Mouse (Mus musculus) liver, postnatal 0 days (tissue): ENCODE measurements around the gene Sgta. TPM values are rescaled to one million over a fixed set of nuclear protein-coding genes. Genes with fewer than 3 reads are reported as not detected.

Experiments used
- ATAC-seq: fragments of 200-750 bp; cut with Nextera tagmentation; 2 replicates; pipeline ENCODE4 v1.8.0; 2017; ENCODE audit warnings: mild to moderate bottlenecking, moderate library complexity
- DNase-seq: peaks from one replicate; pipeline ENCODE4 v3.0.0-alpha.2; 2016
- H3K27ac ChIP-seq: fragments of 300-500 bp; sonication (generic); 2 replicates; pipeline ENCODE4 v1.5.1; 2014; ENCODE audit warnings: antibody characterized with exemption, moderate library complexity, mild to moderate bottlenecking, low read depth
- H3K27me3 ChIP-seq: fragments of 300-500 bp; sonication (generic); 2 replicates; pipeline ENCODE4 v1.6.1; 2014; ENCODE audit warnings: low read length, control low read depth, mixed read lengths; ENCODE audit not compliant: insufficient read depth
- H3K36me3 ChIP-seq: fragments of 300-500 bp; sonication (generic); replicated peaks from 2 replicates; pipeline ENCODE4 v1.6.1; 2014; ENCODE audit warnings: mild to moderate bottlenecking, control low read depth, low read length, moderate library complexity, mixed read lengths; ENCODE audit not compliant: insufficient read depth
- H3K4me1 ChIP-seq: fragments of 300-500 bp; sonication (generic); 2 replicates; pipeline ENCODE4 v1.6.1; 2014; ENCODE audit warnings: antibody characterized with exemption, mild to moderate bottlenecking, control low read depth; ENCODE audit not compliant: insufficient read depth
- H3K4me2 ChIP-seq: fragments of 300-500 bp; sonication (generic); 2 replicates; pipeline ENCODE4 v1.6.1; 2014; ENCODE audit warnings: low read depth, mild to moderate bottlenecking, low read length, moderate library complexity, mixed read lengths
- H3K4me3 ChIP-seq: fragments of 300-500 bp; sonication (generic); 2 replicates; pipeline ENCODE4 v1.5.1; 2014; ENCODE audit warnings: low read depth, low read length
- H3K9ac ChIP-seq: fragments of 300-500 bp; sonication (generic); replicated peaks from 2 replicates; pipeline ENCODE4 v1.6.1; 2014; ENCODE audit warnings: mild to moderate bottlenecking, moderate library complexity
- H3K9me3 ChIP-seq: fragments of 300-500 bp; sonication (generic); 2 replicates; pipeline ENCODE4 v1.6.1; 2016; ENCODE audit warnings: mild to moderate bottlenecking, control low read depth, low read length, mixed read lengths
- CTCF ChIP-seq: sonication (generic); IDR thresholded peaks from 2 replicates; pipeline ENCODE4 v1.5.1; 2016; ENCODE audit warnings: antibody characterized with exemption, low read depth
- EP300 ChIP-seq: IDR thresholded peaks from 2 replicates; pipeline ENCODE4 v1.6.1; 2016; ENCODE audit warnings: antibody characterized with exemption, low read depth, mild to moderate bottlenecking
- WGBS: fragments of 180-500 bp; shearing (Covaris S2); extraction: QIAGEN DNeasy Blood & Tissue Kit; methylation state at CpG from one replicate; pipeline ENCODE4 v1.1.7; 2014; ENCODE audit not compliant: insufficient replicate concordance; 5-methylcytosine and 5-hydroxymethylcytosine counted together
- polyA plus RNA-seq: library from polyadenylated mRNA; unstranded; fragments of >200 nt; fragmentation: Nextera tagmentation; extraction: Ambion mirVana; gene quantifications from 2 replicates; pipeline ENCODE4 v1.2.1, GENCODE M21; 2015

Gene Sgta
- polyA plus RNA-seq, 1 experiment from 2014 or later = 50.2 TPM

DNA sequence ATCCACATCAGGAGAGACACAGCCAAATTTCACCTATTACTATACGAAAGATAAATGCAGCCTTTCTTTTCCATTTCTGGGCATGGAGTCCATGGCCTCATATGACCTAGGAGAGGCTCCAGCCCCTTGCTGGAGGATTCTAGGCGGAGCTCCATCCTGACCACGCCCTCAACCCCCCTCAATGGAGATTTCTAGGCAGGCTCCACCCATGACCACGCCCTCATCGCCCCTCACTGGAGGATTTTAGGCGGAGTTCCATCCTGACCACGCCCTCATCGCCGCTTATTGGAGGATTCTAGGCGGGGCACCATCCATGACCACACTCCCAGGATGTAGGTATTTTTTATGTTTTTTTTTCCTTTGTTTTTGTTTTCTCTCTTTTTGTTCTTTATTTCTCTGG is 41.7 kb downstream of the Sgta start:
- ATAC-seq = no peak
- H3K4me1 ChIP-seq = 0 out of 2 replicates have a peak, but pooled peaks cover 6% of the 10 kb centered on the region
- WGBS = 32% methylated on average over 10 of the region's 10 CpGs
- no peak overlapping the region for H3K4me2 ChIP-seq
- peak; percentile 69 for DNase-seq
- no peak overlapping the region for H3K27ac ChIP-seq
- peaks cover 12% of the 10 kb centered on the region; the same call in 1 of the 2 replicates for H3K27me3 ChIP-seq
- H3K9ac ChIP-seq = no peak overlapping the region
- H3K4me3 ChIP-seq = no peak overlapping the region
- H3K36me3 ChIP-seq = no peaks in the 10 kb centered on the region
- no peak for TF ChIP-seq EP300
- TF ChIP-seq CTCF = no peak
- no peaks in the 10 kb centered on the region for H3K9me3 ChIP-seq

DNA sequence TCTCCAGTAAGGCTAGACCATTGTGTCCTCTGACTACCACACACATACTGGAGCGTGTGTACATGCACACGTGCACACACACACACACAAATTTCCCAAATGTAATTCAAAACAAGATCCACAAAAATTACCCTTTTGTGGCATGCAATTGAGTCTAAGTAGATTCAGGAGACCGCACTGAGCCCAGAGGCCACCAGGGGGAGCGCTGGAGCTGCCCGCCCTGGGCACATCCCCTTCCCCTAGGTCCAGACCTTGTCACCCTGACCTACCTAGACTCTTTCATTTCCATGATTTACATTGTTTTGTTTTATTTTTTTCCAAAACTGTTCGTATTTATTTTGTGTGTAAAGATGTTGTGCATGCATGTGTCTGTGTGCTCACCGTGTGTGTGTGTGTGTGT is 43.3 kb downstream of the Sgta start:
- 3% methylated on average over 7 of the region's 7 CpGs for WGBS
- no peak overlapping the region for H3K4me3 ChIP-seq
- no peak overlapping the region for H3K4me2 ChIP-seq
- H3K27ac ChIP-seq = no peak overlapping the region
- no peaks in the 10 kb centered on the region for H3K27me3 ChIP-seq
- TF ChIP-seq CTCF (peak; percentile 87), EP300 (no peak)
- ATAC-seq (no peak), DNase-seq (peak; percentile 76)
- H3K9ac ChIP-seq = no peak overlapping the region
- 0 out of 2 replicates have a peak, but pooled peaks cover 6% of the 10 kb centered on the region for H3K4me1 ChIP-seq
- H3K36me3 ChIP-seq = no peaks in the 10 kb centered on the region
- H3K9me3 ChIP-seq = no peaks in the 10 kb centered on the region

DNA sequence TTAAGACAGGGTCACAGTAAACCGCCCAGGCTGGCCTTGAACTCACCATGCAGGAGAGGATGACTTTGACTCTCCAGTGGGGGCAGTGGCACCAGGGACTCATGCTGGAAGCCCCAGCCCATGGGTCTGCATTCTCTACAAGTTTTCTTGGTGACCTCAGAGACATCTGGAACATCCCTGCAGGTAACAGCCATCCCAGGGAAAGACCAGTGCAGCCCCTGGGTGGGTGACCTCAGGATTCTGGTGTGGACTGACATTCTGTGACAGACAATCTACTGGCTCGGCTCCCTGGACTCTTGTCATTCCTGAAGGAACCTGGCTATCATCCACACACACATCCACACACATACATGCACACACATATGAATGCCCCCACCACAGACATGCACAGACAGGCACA is 44.3 kb downstream of the Sgta start:
- H3K36me3 ChIP-seq = no peaks in the 10 kb centered on the region
- H3K4me1 ChIP-seq = 0 out of 2 replicates have a peak, but pooled peaks cover 6% of the 10 kb centered on the region
- H3K27me3 ChIP-seq = no peaks in the 10 kb centered on the region
- 78% methylated on average over 2 of the region's 2 CpGs for WGBS
- H3K4me2 ChIP-seq = peak overlapping the region; percentile 11; the same call in 1 of the 2 replicates
- no peak for TF ChIP-seq CTCF
- no peak for TF ChIP-seq EP300
- ATAC-seq (no peak), DNase-seq (no peak)
- H3K9me3 ChIP-seq = no peaks in the 10 kb centered on the region
- H3K9ac ChIP-seq = no peak overlapping the region
- H3K27ac ChIP-seq = no peak overlapping the region
- no peak overlapping the region for H3K4me3 ChIP-seq

DNA sequence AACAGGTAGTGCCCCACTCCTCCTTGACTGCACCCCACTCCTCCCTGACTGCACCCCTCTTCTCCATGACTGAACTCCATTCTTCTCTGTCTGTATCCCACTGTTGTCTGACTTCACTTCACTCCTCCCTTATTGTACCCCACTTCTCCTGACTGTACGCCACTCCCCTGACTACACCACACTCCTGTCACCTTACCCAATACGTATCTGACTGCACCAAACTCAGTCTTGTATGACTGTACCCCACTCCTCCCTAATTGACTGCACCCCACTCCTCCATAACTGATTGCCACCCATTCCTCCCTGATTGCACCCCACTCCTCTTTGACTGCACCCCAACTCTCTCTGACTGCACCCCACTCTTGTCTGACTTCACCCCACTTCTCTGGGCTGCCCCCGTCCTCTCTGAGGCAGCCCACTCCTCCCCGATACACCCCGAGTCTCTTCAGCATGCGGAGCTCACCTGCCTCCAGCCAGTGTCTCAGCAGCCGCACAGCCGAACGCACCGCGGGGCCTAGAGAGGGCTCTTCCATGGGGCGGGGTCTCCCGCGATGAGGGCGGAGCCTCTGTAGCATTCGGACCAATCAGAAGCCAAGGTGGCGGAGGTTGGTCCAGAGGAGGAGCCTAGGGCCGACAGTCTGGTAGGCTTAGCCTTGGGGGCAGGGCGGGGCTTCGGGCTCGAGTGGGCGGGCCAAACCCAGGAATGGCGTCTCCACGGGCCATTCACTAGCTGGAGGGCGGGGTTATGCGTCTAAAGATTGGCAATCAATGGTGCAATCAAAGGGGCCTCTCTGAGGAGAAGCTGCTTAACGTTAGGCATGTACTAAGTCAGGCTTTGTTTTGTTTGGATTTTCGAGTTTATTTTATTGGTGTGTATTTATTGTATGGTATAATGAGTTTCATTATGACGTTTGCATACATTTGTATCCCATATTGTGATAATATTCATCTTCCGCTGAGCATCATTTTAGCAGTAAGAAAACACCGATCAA is 45.3 kb downstream of the Sgta start, which contains the start of gene Gng7:
Gene Gng7 (minus strand): TSS at position 553 of the 992 bp plus-strand sequence.
- 10% methylated on average over 31 of the region's 31 CpGs for WGBS
- Histone ChIP-seq H3K27ac (no peak within 1 kb of the TSS), H3K4me1 (0 out of 2 replicates have a peak, but pooled peaks cover 6% of the 10 kb centered on the region), H3K9ac (peak within 1 kb of the TSS; percentile 32; the same call in 1 of the 2 replicates), H3K36me3 (no peaks in the 10 kb centered on the region), H3K4me3 (peak within 1 kb of the TSS; percentile 31; the same call in 1 of the 2 replicates), H3K4me2 (peak within 1 kb of the TSS; percentile 70), H3K27me3 (no peaks in the 10 kb centered on the region), H3K9me3 (no peaks in the 10 kb centered on the region)
- ATAC-seq = peak; percentile 97
- peak; percentile 97 for DNase-seq
- TF ChIP-seq CTCF (no peak), EP300 (no peak)

DNA sequence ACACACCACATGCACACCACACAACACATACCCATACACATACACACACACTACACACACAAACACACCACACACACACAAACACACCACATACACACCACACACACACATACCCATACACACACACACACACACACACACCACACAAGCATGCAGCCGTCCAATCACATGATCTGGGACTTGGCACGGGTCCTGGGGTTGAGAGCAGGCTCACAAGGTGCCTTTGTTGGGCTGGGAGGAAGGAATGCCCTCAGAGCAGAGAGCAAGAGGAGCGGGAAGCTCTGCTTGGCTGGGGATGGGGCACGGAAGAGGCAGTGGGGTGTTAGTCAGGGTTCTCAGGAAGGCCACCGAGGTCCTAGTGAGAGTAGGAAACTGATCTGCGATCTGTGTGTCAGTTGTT is 49.1 kb downstream of the Sgta start:
- Histone ChIP-seq H3K9ac (no peak overlapping the region), H3K9me3 (no peaks in the 10 kb centered on the region), H3K4me3 (no peak overlapping the region), H3K4me1 (0 out of 2 replicates have a peak, but pooled peaks cover 6% of the 10 kb centered on the region), H3K4me2 (no peak overlapping the region), H3K27me3 (no peaks in the 10 kb centered on the region), H3K27ac (no peak overlapping the region), H3K36me3 (no peaks in the 10 kb centered on the region)
- TF ChIP-seq EP300 (no peak), CTCF (no peak)
- DNase-seq (no peak), ATAC-seq (no peak)
- WGBS = 73% methylated on average over 6 of the region's 6 CpGs

DNA sequence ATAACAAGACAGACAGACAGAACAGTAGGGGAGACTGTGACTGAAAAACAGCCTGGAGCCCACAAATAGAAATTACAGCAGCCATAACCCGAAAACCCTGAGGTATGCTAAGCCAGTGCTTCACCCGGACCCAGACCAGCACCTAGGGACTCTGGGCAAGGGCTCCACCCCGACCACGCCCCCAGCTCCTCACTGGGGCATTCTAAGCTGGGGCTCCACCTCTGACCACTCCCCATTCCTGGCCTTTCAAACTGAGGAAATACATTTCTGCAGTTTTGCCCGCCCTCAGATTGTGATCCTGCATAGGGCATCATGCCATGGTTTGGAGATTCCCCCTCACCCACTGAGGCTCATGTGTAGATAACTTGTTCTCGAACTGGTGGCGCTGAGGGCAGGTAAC is 52.7 kb downstream of the Sgta start:
- TF ChIP-seq EP300 (no peak), CTCF (no peak)
- DNase-seq (no peak), ATAC-seq (no peak)
- Histone ChIP-seq H3K4me3 (no peak overlapping the region), H3K27me3 (no peaks in the 10 kb centered on the region), H3K27ac (no peak overlapping the region), H3K9me3 (no peaks in the 10 kb centered on the region), H3K36me3 (no peaks in the 10 kb centered on the region), H3K4me2 (no peak overlapping the region), H3K4me1 (no peaks in the 10 kb centered on the region), H3K9ac (no peak overlapping the region)
- WGBS = 33% methylated on average over 7 of the region's 7 CpGs
